Mouse (Mus musculus): Measurements from ENCODE around the gene Col4a3bp.

- TF ChIP-seq NRF1 (IDR thresholded peaks at IDR 0.05; ENCODE audit: low read depth, low read length) (no peak), CTCF (conservative IDR thresholded peaks at IDR 0.05 in 1 of 2, IDR thresholded peaks at IDR 0.05 in 1 of 2; ENCODE audit: low read depth in 2 of 2, low read length in 2 of 2) (no peak), POLR2A (IDR thresholded peaks at IDR 0.05; ENCODE audit: low read depth, low read length) (no peak)
These were observed 45.8 kb upstream of the Col4a3bp start for GRCm38 (mm10) chr13:96496630-96497029.

Measured in CH12.LX (cell line).